Mouse (Mus musculus) bone marrow, adult 2 months (tissue): ENCODE measurements at regions not wholly inside any gene's neighbourhood (a gene's known extent, or its start where the extent isn't known, plus 50 kb on each side); places are given as distances from the start of the nearest gene placed in this dataset.

Experiments
- CTCF ChIP-seq: fragments of 200-500 bp; IDR thresholded peaks from 2 replicates; pipeline ENCODE4 v1.5.1; 2011; ENCODE audit warnings: low read length, control low read depth; ENCODE audit not compliant: control insufficient read depth, insufficient read depth
- POLR2A ChIP-seq: fragments of 200-500 bp; IDR thresholded peaks from 2 replicates; pipeline ENCODE4 v1.6.1; 2011; ENCODE audit warnings: low read depth, mild to moderate bottlenecking, control low read depth, low read length, borderline replicate concordance; ENCODE audit not compliant: control insufficient read depth

DNA sequence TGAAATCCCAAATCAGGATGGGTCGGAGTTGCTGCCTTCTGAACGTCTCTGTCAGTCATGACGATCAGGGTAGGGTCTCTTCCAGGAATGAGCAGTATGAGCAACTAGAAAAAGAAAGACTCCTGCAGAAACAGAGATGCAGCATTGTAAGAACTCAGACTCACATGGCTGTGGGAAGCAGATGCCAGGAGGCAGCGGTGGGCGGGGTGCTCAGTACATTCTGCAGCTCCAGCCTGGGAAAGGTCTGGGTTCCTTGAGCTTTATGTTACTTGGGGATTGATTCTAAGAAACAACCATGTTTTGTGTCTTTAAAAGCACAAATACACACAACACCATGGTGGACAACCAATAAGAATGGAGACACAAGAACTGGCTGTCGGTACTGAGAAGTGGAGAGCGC lies 478.0 kb upstream of the Arid1b start:
- no peak for TF ChIP-seq POLR2A
- no peak for TF ChIP-seq CTCF
